Mouse (Mus musculus): ENCODE results near the gene Sema4g. TPM values are rescaled to one million over a fixed set of nuclear protein-coding genes. Genes with fewer than 3 reads are reported as not detected.
"Not testable (repeated sequence)": the region's sequence is repeated elsewhere in the genome, so short reads cannot be mapped to it uniquely, and the experiment has no call there.

Sema4g gene
- polyA plus RNA-seq, 1 experiment: 1.3 TPM

DNA sequence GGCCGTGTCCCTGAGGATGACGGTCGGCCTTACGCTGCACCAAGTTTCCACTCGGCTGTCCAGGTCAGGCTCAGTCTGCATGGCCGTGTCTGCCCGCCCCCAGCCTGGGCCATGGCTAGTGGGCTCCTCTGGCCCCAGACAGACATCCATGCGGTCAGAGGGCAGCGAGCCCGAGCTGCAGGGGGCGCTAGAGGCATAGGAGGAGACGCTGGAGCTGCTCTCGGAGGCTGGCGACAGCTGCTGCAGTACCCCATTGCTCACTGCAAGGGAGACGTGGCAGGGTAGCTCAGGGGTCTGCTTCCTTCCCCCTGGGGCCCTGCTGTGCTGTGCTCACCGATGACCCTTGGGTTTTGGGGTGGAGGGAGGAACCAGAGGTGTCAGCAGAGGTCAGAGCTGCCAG lies 48.0 kb downstream of the Sema4g start:
- no peak overlapping the region for H3K27ac ChIP-seq (ENCODE audit: insufficient read depth, low read length)
- no peaks in the 10 kb centered on the region for H3K4me1 ChIP-seq (ENCODE audit: control insufficient read depth, insufficient read depth, insufficient read length)
- peak in 1 of 2 experiments; percentile 45 for DNase-seq (ENCODE audit: low read depth in 1 of 2, low spot score in 2 of 2)
- 53% methylated on average over 15 of the region's 16 CpGs for WGBS
- H3K36me3 ChIP-seq (ENCODE audit: control insufficient read depth, insufficient read depth, low read length): no peaks in the 10 kb centered on the region
- no peaks in the 10 kb centered on the region for H3K27me3 ChIP-seq (ENCODE audit: control insufficient read depth, insufficient read depth, low read length)
- H3K4me3 ChIP-seq (ENCODE audit: extremely low read depth, insufficient read depth, insufficient read length): no peak overlapping the region
- TF ChIP-seq POLR2A (IDR thresholded peaks at IDR 0.05; ENCODE audit: low read depth, low read length) (no peak), CTCF (IDR thresholded peaks at IDR 0.05; ENCODE audit: extremely low read depth, insufficient read depth, insufficient read length, insufficient replicate concordance) (peak; percentile 33; the same call in 1 of the 2 replicates)

DNA sequence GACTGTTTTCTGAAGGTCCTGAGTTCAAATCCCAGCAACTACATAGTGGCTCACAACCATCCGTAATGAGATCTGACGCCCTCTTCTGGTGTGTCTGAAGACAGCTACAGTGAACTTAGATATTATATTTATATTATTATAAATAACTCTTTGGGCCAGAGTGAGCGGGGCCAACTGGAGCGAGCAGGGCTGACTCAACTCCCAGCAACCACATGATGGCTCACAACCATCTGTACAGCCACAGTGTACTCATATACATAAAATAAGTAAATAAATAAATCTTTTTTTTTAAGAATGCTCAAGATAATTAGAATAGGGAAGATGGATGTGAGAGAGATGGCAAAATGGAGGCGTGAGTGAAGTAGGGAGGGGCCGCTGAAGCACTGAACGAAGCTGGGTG lies 49.3 kb downstream of the Sema4g start:
- not testable (repeated sequence) for H3K27ac ChIP-seq (ENCODE audit: insufficient read depth, low read length); H3K4me1 ChIP-seq (ENCODE audit: control insufficient read depth, insufficient read depth, insufficient read length); H3K27me3 ChIP-seq (ENCODE audit: control insufficient read depth, insufficient read depth, low read length); H3K36me3 ChIP-seq (ENCODE audit: control insufficient read depth, insufficient read depth, low read length); DNase-seq (ENCODE audit: low read depth in 1 of 2, low spot score in 2 of 2); H3K4me3 ChIP-seq (ENCODE audit: extremely low read depth, insufficient read depth, insufficient read length)
- WGBS: 89% methylated on average over 7 of the region's 7 CpGs

DNA sequence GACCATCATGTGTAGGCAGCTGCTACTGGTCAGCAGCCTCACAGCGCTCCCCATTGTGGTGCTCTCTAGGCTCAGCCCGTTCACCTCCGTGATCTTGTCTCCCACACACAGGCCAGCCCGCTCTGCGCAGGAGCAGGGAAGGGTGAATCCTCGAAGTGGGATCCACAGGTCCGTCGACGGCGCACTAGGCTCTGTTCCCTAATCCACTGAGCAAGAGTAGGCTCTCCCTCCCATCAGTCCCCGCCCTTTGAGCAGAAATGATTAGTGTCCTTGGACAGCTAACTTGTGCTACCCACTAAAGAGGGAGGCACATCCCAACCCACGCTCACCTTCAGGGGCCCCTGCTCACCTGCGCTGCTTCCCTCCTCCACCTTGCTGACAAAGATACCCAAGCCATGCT lies 51.3 kb downstream of the Sema4g start:
- TF ChIP-seq CTCF (IDR thresholded peaks at IDR 0.05; ENCODE audit: extremely low read depth, insufficient read depth, insufficient read length, insufficient replicate concordance) (no peak), POLR2A (IDR thresholded peaks at IDR 0.05; ENCODE audit: low read depth, low read length) (no peak)
- no peak for DNase-seq (ENCODE audit: low read depth in 1 of 2, low spot score in 2 of 2)
- no peaks in the 10 kb centered on the region for H3K27me3 ChIP-seq (ENCODE audit: control insufficient read depth, insufficient read depth, low read length)

DNA sequence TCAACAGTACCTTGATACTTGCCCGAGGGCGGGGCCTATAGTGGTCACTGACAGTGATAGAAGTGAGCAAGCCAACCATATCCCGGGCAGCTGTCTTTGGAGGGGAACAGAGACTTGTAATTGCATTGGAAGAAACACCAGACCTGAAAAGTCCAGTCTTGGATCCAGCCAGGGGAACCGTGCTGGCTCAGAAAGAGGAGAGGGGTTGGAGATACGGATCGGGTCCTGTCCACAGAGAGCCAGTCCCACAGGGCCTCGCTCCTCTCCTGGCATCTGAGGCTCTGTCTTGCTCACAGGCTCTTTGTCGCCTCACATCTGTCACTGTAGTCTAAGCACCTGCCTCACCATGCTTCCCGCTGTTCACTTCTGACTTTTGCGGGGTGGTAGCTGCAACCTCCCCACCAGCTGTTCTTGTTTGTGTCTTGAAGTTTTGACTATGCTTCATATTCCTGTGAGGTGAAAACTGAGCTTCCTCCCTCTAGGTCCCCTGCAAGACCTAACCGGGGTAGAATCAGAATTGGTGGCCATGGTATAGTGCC lies 55.6 kb downstream of the Sema4g start:
- Histone ChIP-seq H3K4me3 (ENCODE audit: extremely low read depth, insufficient read depth, insufficient read length) (no peak overlapping the region), H3K4me1 (ENCODE audit: control insufficient read depth, insufficient read depth, insufficient read length) (peaks cover 15% of the 10 kb centered on the region), H3K27me3 (ENCODE audit: control insufficient read depth, insufficient read depth, low read length) (no peaks in the 10 kb centered on the region; the same call in 1 of the 2 replicates), H3K36me3 (ENCODE audit: control insufficient read depth, insufficient read depth, low read length) (no peaks in the 10 kb centered on the region; the same call in 1 of the 2 replicates), H3K27ac (ENCODE audit: insufficient read depth, low read length) (no peak overlapping the region)
- DNase-seq (ENCODE audit: low read depth in 1 of 2, low spot score in 2 of 2): no peak
- TF ChIP-seq POLR2A (IDR thresholded peaks at IDR 0.05; ENCODE audit: low read depth, low read length) (no peak), CTCF (IDR thresholded peaks at IDR 0.05; ENCODE audit: extremely low read depth, insufficient read depth, insufficient read length, insufficient replicate concordance) (no peak)
- 69% methylated on average over 11 of the region's 11 CpGs for WGBS

More for the DNA sequence above, 51.3 kb downstream of the Sema4g start:
- H3K4me1 ChIP-seq (ENCODE audit: control insufficient read depth, insufficient read depth, insufficient read length): no peaks in the 10 kb centered on the region
- 74% methylated on average over 13 of the region's 13 CpGs for WGBS
- H3K4me3 ChIP-seq (ENCODE audit: extremely low read depth, insufficient read depth, insufficient read length): no peak overlapping the region
- H3K27ac ChIP-seq (ENCODE audit: insufficient read depth, low read length): no peak overlapping the region
- no peaks in the 10 kb centered on the region for H3K36me3 ChIP-seq (ENCODE audit: control insufficient read depth, insufficient read depth, low read length)

DNA sequence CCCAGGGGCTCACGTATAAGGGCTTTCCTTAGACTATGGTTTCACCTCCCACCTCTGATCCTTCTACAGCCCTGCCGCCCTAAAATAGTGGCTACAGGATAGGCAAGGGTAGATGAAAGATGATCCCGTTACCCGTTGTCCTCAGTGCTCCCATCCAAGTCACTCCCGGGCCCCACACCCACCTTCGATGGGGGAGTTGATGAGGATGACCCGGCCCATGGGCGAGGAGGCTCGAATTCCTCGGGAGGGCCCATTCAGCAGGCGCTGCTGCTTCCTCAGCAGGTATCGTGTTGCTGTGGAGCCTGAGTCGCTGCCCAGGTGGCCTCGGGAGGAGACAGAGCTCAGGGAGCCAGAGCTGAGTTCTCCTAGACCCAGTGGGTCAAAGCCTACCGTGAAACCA lies 56.3 kb downstream of the Sema4g start:
- Histone ChIP-seq H3K27ac (ENCODE audit: insufficient read depth, low read length) (no peak overlapping the region), H3K36me3 (ENCODE audit: control insufficient read depth, insufficient read depth, low read length) (peaks cover 2% of the 10 kb centered on the region; the same call in 1 of the 2 replicates), H3K4me1 (ENCODE audit: control insufficient read depth, insufficient read depth, insufficient read length) (peaks cover 15% of the 10 kb centered on the region), H3K27me3 (ENCODE audit: control insufficient read depth, insufficient read depth, low read length) (no peaks in the 10 kb centered on the region; the same call in 1 of the 2 replicates), H3K4me3 (ENCODE audit: extremely low read depth, insufficient read depth, insufficient read length) (no peak overlapping the region)
- no peak for DNase-seq (ENCODE audit: low read depth in 1 of 2, low spot score in 2 of 2)
- 68% methylated on average over 15 of the region's 15 CpGs for WGBS
- TF ChIP-seq CTCF (IDR thresholded peaks at IDR 0.05; ENCODE audit: extremely low read depth, insufficient read depth, insufficient read length, insufficient replicate concordance): no peak
- no peak for TF ChIP-seq POLR2A (IDR thresholded peaks at IDR 0.05; ENCODE audit: low read depth, low read length)

DNA sequence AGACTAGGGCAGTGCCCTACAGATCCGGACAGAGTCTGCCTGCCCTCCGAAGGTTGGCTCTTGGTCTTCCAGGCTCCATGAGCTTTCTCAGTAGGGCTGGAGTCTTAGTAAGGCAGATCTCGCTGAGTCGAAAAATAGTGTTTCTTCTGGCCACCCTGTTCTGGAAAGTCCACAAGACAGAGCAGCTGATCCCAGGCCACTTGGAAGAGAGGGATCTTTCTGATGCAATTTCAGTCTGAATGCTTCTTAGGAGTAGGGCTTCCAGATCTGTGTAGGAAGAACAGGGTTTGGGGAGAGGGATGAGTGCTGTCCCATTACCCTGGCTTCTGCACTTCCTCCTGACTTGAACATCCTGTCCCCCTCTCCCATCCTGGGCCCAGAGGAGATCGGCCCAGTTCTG lies 56.8 kb downstream of the Sema4g start, which contains the start of gene Pdzd7:
Gene Pdzd7, minus strand, starts transcription at position 67 of the 400 bp plus-strand sequence.
- Histone ChIP-seq H3K27ac (ENCODE audit: insufficient read depth, low read length) (no peak within 1 kb of the TSS), H3K36me3 (ENCODE audit: control insufficient read depth, insufficient read depth, low read length) (peaks cover 2% of the 10 kb centered on the region; the same call in 1 of the 2 replicates), H3K27me3 (ENCODE audit: control insufficient read depth, insufficient read depth, low read length) (no peaks in the 10 kb centered on the region; the same call in 1 of the 2 replicates)

More for the DNA sequence above, 56.8 kb downstream of the Sema4g start, which contains the start of gene Pdzd7:
- TF ChIP-seq CTCF (IDR thresholded peaks at IDR 0.05; ENCODE audit: extremely low read depth, insufficient read depth, insufficient read length, insufficient replicate concordance) (no peak), POLR2A (IDR thresholded peaks at IDR 0.05; ENCODE audit: low read depth, low read length) (no peak)
- WGBS: 81% methylated on average over 5 of the region's 5 CpGs
- peaks cover 15% of the 10 kb centered on the region for H3K4me1 ChIP-seq (ENCODE audit: control insufficient read depth, insufficient read depth, insufficient read length)
- H3K4me3 ChIP-seq (ENCODE audit: extremely low read depth, insufficient read depth, insufficient read length): peak within 1 kb of the TSS; percentile 81; the same call in 1 of the 2 replicates
- no peak for DNase-seq (ENCODE audit: low read depth in 1 of 2, low spot score in 2 of 2)
